Mouse (Mus musculus): Measurements from ENCODE around the gene Dnm1l. TPM values are rescaled to one million over a fixed set of nuclear protein-coding genes. Genes with fewer than 3 reads are reported as not detected.

Gene Dnm1l
- 61.9 TPM for total RNA-seq (2023)

GRCm38 (mm10) chr16:16358481-16359100, at the start of gene Dnm1l:
TSS of gene Dnm1l (minus strand) at chr16:16358959.

DNA sequence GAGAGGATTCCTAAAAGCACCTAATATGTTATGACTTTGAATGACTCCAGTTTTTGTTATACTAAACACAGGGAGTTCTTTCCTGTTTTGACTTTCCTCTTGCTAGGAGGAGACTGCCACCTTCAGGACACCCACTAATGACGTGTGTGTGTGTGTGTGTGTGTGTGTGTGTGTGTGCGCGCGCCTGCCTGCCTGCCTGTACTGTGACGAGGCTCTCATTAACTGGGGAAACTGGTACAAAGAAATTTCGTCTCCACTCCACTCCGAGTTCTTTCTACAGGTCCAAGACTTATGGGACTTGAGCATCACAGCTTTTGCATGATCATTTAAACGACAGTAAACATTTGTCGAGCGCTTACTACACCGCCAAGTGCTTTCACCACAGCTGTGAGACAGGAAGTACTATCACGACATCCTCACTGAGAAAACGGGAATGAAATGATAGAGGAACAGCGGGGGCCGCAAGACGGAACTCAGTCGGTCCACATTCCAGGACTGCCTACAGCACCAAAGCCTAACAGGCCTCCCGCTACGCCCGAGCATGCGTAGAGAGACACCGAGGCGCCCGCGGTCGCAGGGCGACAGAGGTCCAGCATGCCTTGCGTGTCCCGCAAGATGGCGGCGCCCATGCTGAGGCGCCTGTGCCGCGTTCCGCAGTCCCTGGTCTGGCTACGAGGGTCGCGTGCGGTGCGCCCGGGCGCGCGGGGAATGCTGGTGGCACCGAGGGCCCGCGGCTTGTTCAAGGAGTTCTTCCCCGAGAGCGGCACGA, 56.2 kb downstream of the Dnm1l start, which contains the start of gene Yars2:
Yars2 (plus strand) TSS at position 597 of the 769 bp plus-strand sequence.

Other genes starting within 250 kb of the Dnm1l start
- 0.32 TPM for gene Pkp2, start 145.6 kb downstream of the Dnm1l start, total RNA-seq (2023)
- gene Yars2, start 56.0 kb downstream of the Dnm1l start, total RNA-seq (2023), result 22.1 TPM
- gene Fgd4, start 241.6 kb upstream of the Dnm1l start, total RNA-seq (2023), result 0.91 TPM